Mouse (Mus musculus) layer of hippocampus, adult 2 months (tissue): ENCODE measurements around the gene Faap100. TPM values are rescaled to one million over a fixed set of nuclear protein-coding genes. Genes with fewer than 3 reads are reported as not detected.

Experiments used
- DNase-seq, 2 experiments: peaks; one replicate each; pipeline ENCODE4 v3.0.0; 2022; ENCODE audit warnings: low spot score in 2 of 2
- H3K27ac ChIP-seq: fragments of 200-600 bp; 2 replicates; pipeline ENCODE4 v1.8.1; 2022
- H3K4me3 ChIP-seq: fragments of 200-600 bp; 2 replicates; pipeline ENCODE4 v1.8.1; 2022; ENCODE audit warnings: mild to moderate bottlenecking
- CTCF ChIP-seq: fragments of 200-600 bp; conservative IDR thresholded peaks from 2 replicates; pipeline ENCODE4 v1.8.1; 2022; ENCODE audit warnings: antibody characterized with exemption, mild to moderate bottlenecking, moderate library complexity
- total RNA-seq, 2 experiments: library from RNA; stranded (reverse); gene quantifications; 2 replicates each; pipeline ENCODE4 v1.2.3; 2021

The Faap100 gene
- total RNA-seq, 2 experiments from 2014 or later, result 17.7 to 19.5 TPM

DNA sequence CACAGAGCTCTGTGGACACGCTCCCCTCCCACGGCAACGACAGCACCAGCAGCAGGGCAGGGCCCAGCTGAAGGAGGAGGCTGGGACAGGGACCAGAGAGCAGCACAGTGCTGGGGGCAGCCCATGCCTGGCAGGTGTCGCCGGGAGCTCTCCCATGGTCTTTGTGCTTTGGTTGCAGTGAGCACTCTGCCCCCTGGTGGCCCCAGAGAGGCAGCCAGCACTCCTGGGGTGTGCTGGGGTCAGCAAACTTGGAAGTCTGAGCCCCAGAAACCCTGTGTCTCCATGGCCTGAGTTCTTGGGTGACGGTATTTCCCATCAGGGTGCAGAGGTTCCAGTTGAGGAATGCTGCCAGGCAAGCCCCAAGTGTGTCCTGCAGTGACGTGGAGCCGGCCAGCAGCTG, 8.9 kb downstream of the Faap100 start:
- H3K27ac ChIP-seq, result no peak overlapping the region
- no peak overlapping the region for H3K4me3 ChIP-seq
- DNase-seq, result peak in 1 of 2 experiments; percentile 73
- peak; percentile 94 for TF ChIP-seq CTCF

DNA sequence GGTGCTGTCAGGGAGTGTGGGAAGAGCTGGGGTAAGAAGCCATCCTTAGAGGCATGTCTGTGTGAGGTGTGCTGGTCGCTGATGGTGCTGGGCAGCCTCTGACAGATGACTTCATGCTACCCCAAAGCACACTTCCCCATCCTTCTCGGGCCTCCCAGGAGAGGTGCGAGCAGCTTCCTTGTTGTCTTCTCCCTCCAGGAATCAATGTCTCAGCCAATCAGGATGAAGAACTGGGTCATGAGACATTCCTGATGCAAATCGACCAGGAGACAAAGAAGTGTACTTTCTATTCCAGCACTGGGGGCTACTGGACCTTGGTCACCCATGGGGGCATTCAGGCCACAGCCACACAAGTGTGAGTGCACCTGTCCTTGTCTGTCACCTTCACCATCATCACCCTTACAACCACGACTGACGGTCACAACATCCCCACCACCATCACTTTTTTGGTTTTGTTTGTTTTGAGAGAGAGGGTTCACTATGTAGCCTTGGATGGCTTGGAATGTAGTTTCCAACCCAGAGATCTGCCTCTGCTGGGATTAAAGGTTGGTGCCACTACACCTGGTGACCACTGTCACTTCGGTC, 12.0 kb downstream of the Faap100 start:
- TF ChIP-seq CTCF, result no peak
- H3K27ac ChIP-seq, result no peak overlapping the region

GRCm38 (mm10) chr11:120362891-120363290, 15.7 kb downstream of the Faap100 start:
- TF ChIP-seq CTCF, result no peak
- H3K4me3 ChIP-seq, result no peak overlapping the region
- H3K27ac ChIP-seq, result no peak overlapping the region
- DNase-seq, result no peak

More for the DNA sequence above, 12.0 kb downstream of the Faap100 start:
- DNase-seq, result no peak
- H3K4me3 ChIP-seq, result no peak overlapping the region

- Histone ChIP-seq H3K4me3 (no peak within 1 kb of the TSS), H3K27ac (peak within 1 kb of the TSS; percentile 96; the same call in 1 of the 2 replicates)
- no peak for DNase-seq
- TF ChIP-seq CTCF, result no peak
These were observed 17.3 kb downstream of the Faap100 start, which contains the start of gene Fscn2 for GRCm38 (mm10) chr11:120361295-120361694. Gene Fscn2, plus strand, starts transcription at chr11:120361534.

DNA sequence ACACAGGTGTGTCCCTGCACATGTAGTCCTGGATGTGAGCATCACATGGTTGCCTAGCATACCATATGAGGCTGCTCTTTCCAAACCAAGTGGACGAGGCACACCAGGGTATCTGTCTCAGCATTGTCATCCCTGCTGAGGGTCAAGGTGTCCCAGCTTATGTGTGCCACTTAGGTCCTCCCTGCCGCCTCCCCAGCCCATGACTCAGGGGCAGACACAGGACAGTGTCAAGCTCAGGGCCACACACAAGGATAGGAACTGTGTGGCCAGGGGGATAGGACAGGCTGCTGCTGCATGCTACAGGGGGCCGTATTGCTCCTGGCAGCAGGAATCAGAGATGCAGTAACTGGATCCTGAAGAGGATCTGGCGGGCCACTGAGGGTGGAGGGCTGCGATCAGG, 17.8 kb downstream of the Faap100 start:
- no peak for DNase-seq
- no peak for TF ChIP-seq CTCF
- no peak overlapping the region for H3K4me3 ChIP-seq
- H3K27ac ChIP-seq, result peak overlapping the region; percentile 96; the same call in 1 of the 2 replicates

GRCm38 (mm10) chr11:120360062-120360461, 18.5 kb downstream of the Faap100 start:
- no peak overlapping the region for H3K4me3 ChIP-seq
- TF ChIP-seq CTCF, result no peak
- H3K27ac ChIP-seq, result peak overlapping the region; percentile 96; the same call in 1 of the 2 replicates
- DNase-seq, result no peak

- no peak for DNase-seq
- peak overlapping the region; percentile 96 for H3K27ac ChIP-seq
- H3K4me3 ChIP-seq, result no peak overlapping the region
- no peak for TF ChIP-seq CTCF
These were observed 19.2 kb downstream of the Faap100 start for GRCm38 (mm10) chr11:120359391-120359790.

DNA sequence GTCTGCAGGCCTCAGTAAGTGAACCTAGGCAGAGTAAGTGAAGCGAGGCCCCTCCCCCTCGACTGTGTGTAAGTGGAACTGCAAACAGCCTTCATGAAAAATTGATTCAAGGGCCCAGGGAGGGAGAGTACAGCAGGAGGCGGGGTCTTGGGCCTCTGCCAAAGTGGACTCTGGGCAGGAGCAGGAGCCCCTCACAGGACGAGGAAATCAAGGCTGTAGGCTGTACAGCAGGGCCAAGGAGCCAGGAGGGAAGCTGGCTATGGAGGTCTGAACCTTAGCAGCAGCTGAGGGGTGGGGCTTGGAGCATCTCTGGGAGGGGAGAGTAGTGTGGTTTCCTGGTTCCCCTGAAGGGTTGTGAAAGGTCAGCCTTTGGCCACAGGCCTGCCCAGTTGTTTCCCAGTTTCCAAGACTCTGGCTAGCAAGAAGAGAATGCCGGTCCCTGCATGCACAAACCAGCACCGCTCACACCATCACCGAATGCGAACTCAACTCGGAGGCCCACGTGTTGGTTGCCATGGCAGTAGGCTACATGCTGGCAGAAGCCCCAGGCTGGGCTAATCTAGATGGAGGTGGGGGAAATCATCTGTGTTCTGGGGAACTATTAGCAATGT, 20.7 kb downstream of the Faap100 start:
- peak; percentile 85 to 92 for DNase-seq
- Histone ChIP-seq H3K27ac (peak overlapping the region; percentile 96), H3K4me3 (no peak overlapping the region)
- no peak for TF ChIP-seq CTCF

- Histone ChIP-seq H3K4me3 (no peak overlapping the region), H3K27ac (peak overlapping the region; percentile 33; the same call in 1 of the 2 replicates)
- TF ChIP-seq CTCF, result peak; percentile 33; the same call in 1 of the 2 replicates
- DNase-seq, result no peak
These were observed 21.7 kb downstream of the Faap100 start for GRCm38 (mm10) chr11:120356900-120357299.

DNA sequence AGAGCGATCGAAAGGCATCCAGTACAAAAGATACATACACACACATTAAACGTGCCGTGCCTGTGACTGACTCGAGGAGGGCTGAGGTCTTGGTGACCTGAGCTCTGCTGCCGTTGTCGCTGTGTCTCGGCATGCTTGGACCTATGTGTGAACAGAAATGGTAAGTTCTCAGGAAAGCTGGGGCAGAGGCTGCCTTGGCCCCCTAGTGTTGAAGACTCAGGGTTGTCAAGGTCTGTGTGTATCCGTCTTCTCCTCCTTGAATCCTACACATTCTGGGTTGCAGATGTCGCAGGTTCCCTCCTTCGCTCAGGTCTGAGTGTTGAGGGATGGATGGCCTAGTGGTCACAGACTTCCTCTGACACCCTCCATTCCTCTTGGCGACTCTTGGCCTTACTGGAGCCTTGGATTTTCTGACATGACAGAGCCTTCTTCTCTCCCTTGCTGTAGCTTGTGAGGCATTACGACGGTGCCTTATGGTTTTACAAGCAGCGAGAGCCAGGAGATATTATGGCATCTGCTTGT, 22.2 kb downstream of the Faap100 start:
- H3K4me3 ChIP-seq, result no peak overlapping the region
- H3K27ac ChIP-seq, result peak overlapping the region; percentile 33; the same call in 1 of the 2 replicates
- DNase-seq, result no peak
- TF ChIP-seq CTCF, result peak; percentile 58

DNA sequence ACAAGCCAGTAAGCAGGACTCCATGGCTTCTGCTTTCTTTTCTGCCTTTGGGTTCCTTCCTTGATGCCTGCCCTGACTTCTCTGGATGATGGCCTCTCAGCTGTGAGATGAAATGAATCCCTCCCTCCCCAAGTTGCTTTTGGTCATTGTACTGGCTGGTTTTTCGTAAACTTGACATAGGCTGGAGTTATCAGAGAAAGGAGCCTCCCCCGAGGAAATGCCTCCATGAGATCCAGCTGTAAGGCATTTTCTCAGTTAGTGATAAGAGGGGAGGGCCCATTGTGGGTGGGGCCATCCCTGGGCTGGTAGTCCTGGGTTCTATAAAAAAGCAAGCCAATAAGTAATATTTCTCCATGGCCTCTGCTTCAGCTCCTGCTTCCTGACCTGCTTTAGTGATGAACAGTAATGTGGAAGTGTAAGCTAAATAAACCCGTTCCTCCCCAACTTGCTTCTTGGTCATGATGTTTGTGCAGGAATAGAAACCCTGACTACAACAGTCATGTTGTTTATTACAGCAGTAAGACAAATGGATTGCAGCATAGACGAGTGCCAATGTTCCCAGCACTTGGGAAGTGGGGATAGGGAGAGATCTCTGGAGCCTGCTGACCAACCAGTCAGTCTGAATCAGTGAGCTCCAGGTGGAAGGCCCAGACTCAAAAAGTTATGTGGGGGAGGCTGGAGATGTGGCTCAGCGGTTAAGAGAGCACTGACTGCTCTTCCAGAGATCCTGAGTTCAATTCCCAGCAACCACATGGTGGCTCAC, 23.1 kb downstream of the Faap100 start:
- H3K27ac ChIP-seq, result no peak overlapping the region
- no peak for TF ChIP-seq CTCF
- no peak for DNase-seq
- no peak overlapping the region for H3K4me3 ChIP-seq

DNA sequence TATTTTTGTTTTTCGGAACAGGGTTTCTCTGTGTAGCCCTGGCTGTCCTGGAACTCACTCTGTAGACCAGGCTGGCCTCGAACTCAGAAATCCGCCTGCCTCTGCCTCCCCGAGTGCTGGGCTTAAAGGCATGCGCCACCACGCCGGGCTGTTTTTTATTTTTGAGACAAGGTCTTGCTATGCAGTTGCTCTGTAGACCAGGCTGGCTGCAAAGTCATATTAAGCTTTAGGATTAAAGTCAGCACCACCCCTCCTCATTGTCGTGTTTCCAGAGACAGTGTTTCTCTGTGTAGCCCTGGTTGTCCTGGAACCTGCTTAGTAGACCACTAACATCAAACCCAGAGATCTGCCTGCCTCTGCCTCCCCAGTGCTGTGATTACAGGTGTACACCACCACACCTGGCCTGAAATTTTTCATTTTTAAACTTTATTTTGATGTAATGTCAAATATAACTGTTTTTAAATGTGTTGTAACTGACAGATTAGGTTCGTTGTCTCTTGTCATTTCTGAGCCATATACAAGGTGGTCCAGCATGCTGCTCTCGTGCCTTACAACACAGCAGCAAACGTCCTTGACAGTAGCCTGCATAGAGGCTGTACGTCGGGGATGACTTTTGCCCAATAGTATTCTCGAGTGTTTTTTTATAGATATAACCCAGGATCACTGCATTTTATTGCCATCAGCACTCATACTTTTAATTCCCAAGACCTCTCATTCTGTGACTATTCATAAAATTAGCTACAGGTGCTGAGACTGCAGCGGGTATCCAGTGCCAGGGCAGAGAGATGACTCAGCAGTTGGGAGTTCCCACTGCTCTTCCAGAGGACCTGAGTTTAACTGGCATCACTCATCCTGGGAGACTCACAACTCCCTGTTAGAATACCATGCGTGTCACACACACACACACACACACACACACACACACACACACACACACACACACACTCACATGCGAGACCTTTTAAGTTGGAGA, 24.0 kb downstream of the Faap100 start:
- Histone ChIP-seq H3K4me3 (no peak overlapping the region), H3K27ac (no peak overlapping the region)
- peak in 1 of 2 experiments; percentile 6 for DNase-seq
- TF ChIP-seq CTCF, result no peak
